Mouse (Mus musculus) gastrocnemius, adult 2 months (tissue): ENCODE data around the gene Samd14. TPM values are rescaled to one million over a fixed set of nuclear protein-coding genes. Genes with fewer than 3 reads are reported as not detected.
A peak's percentile ranks its signal among the peaks of the same experiment; 100 is the strongest.

Source experiments
- DNase-seq: peaks from one replicate; pipeline ENCODE4 v3.0.0; 2022
- H3K27ac ChIP-seq: fragments of 200-600 bp; 2 replicates; pipeline ENCODE4 v1.8.1; 2022; ENCODE audit warnings: mild to moderate bottlenecking
- H3K4me3 ChIP-seq: fragments of 200-600 bp; 2 replicates; pipeline ENCODE4 v1.8.1; 2022; ENCODE audit warnings: mild to moderate bottlenecking, moderate library complexity
- CTCF ChIP-seq: fragments of 200-600 bp; IDR thresholded peaks from 2 replicates; pipeline ENCODE4 v1.8.1; 2022; ENCODE audit warnings: antibody characterized with exemption, mild to moderate bottlenecking, moderate library complexity
- intact Hi-C: fragments of 180-260 bp; cut with DNase I; formaldehyde crosslinking; loops from one replicate; pipeline ENCODE4 v1.15.1; 2025
- total RNA-seq, 2 experiments: library from RNA; stranded (reverse); gene quantifications; 2 replicates each; pipeline ENCODE4 v1.2.3; 2021

Gene Samd14
- total RNA-seq, 2 experiments from 2014 or later, result 0.28 to 0.42 TPM

DNA sequence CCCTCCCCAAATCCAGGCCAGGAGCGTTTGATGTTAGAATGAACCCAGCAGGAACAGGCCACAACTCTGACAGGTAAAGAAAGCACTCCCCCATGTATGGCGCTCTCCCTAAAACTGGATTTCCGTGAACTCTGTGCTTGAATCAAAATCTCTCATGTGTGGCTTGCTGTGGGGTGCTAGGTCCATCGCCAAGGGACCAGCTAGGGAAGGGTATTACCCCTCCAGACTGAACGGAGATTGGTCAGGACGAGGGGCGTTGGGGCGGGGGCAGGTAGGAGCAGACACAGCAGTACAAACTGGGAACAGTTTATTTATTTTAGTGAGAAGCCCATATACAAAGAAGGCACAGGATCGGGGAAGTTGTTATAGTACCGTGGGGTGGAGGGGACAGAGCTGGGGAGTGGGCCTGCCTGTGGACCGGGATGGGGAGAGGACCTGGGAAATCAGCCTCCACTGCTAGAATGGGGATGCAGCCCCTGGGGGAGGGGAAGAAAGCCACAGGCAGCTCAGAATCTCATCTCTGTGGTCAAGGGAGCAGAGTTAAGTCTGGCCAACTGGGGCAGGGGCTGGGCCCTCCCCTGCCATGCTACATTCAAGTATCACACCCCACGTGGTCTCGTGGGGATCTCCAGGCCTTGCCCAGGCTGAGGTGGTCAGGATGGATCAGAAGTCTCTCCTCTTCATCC lies 34.6 kb downstream of the Samd14 start:
- no peak for TF ChIP-seq CTCF
- Histone ChIP-seq H3K27ac (no peak overlapping the region), H3K4me3 (no peak overlapping the region)
- DNase-seq, result peak; percentile 19
- intact Hi-C loops, result loop anchor here (10.0 kb wide), 1 partner anchor 180 kb away; no protein-coding TSS in a partner anchor

DNA sequence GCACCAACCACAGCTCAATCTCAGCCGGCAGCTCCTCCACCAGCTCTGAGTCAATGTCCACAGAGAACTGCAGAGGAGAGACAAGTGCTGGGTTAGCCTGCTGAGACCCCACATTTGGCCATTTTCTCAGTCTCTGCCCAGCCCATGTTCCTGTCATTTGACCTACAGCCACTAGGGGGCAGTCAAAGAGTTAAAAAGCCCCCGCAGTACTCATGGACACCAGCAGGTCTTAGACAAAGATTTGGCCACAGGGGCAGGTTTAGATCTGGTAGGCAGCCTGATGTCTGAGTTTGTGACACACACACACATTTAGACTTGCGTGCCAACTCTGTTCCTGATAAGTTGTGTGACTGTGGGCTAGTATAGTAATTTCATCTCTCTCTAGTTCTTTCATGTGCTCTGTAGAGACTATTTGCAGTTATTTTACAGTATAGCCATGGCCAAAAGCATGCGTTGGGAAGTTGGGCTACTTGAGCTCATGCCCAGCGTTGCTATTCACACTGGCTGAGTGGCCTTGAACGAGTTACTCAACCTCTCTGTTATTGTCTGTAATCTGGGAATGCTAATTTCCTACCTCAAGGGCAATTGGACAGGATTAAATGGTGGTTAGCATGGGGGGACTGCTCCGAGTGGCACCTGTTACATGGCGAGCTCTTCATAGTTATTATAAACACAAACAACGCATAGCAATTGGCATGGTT lies 37.5 kb downstream of the Samd14 start:
- DNase-seq, result peak; percentile 63
- no peak overlapping the region for H3K27ac ChIP-seq
- no peak overlapping the region for H3K4me3 ChIP-seq
- intact Hi-C loops, result loop anchor here (1.0 to 10.0 kb wide), 3 partner anchors 60 to 210 kb away; no protein-coding TSS in a partner anchor
- TF ChIP-seq CTCF, result peak; percentile 99

DNA sequence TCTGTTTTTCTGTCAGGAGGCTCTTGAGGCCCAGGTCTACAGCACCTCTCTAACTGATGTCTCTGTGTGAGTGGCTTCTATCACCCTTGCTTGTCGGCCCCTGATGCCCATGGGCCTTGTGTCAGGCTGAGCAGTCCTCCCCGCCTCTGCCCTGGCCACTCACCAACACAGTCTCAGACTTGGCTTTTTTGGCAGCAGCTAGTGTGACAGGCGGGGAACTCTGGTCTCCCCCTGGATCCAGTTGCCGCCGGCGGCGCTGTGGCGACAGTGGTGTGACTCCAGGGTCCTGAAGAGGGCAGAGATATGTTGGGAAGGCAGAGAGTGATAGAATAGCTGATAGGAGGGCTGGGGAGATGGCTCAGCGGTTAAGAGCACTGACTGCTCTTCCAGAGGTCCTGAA lies 43.4 kb downstream of the Samd14 start:
- DNase-seq, result peak; percentile 38
- Histone ChIP-seq H3K4me3 (no peak overlapping the region), H3K27ac (no peak overlapping the region)
- TF ChIP-seq CTCF, result no peak
- intact Hi-C loops, result no loop called here

DNA sequence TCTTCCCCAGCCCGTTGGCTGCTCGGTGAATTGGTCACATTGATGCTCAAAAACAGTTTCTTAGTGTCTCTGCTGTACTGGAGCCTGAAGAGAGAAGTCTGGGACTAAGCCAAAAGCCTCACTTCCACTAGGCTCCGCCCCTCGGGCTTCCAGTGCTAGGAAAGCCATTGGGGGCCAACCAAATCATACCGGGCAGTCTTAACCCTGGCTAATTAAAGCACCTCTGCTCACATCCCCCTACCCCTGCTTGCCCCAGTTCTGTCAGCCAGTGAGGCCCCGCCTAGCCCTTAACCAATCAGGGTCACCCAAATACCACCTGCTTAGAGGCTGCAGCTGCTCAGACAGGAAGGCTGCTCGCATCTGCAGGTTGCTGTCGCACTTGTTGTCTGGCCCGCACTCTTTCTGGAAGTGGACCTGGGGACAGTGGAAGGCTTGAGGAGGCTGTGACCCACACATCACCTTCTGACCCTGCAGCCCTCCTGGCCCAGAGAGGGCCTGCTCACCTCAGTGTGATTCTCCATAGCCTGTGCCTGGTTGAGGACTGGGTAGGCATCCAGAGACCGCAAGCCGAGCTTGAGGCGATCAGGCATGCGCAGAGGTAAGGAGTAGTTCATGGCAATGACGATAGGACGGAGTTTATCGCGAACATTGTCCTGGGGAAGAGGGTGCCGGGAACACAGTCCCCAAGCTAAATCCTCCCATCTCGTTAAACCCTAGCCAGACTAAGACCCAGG lies 47.3 kb downstream of the Samd14 start:
- Histone ChIP-seq H3K27ac (no peak overlapping the region), H3K4me3 (no peak overlapping the region)
- intact Hi-C loops, result no loop called here
- peak; percentile 14 for DNase-seq
- TF ChIP-seq CTCF, result no peak

DNA sequence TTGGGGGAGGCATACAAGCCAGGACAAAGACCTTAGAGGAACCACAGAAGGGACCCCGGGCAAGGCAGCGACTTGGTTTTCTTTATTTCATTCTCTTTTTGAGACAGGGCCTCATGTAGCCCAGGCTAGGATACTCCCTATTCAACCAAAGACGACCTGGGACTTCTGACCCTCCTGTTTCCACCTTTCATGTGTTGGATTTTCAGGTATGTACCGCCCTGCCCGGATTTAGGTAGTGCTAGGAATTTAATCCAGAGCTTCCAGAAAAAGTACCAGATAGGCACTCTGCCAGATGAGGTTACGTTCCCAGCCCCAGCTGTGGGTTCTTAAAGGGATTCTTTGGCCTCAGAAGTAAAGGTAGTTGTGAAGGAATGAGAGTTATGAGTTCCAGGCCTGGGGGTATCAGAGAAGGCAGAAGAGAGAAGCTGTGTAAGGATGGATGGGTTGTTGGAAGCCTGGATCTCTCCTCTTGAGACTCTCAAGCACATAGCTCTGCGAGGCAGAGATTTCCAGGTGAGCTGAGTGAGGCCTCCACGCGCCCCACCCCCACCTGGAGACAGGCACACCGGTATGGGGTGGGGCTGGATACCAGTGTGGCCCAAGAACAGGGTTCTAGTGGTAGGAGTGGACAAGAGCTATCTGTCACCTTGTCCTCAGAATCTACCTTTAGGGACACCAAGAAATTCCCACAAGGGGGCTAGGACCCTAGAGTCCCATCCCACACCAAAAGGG lies 59.7 kb downstream of the Samd14 start:
- no peak for DNase-seq
- no peak overlapping the region for H3K27ac ChIP-seq
- no peak overlapping the region for H3K4me3 ChIP-seq
- intact Hi-C loops, result no loop called here
- TF ChIP-seq CTCF, result no peak

DNA sequence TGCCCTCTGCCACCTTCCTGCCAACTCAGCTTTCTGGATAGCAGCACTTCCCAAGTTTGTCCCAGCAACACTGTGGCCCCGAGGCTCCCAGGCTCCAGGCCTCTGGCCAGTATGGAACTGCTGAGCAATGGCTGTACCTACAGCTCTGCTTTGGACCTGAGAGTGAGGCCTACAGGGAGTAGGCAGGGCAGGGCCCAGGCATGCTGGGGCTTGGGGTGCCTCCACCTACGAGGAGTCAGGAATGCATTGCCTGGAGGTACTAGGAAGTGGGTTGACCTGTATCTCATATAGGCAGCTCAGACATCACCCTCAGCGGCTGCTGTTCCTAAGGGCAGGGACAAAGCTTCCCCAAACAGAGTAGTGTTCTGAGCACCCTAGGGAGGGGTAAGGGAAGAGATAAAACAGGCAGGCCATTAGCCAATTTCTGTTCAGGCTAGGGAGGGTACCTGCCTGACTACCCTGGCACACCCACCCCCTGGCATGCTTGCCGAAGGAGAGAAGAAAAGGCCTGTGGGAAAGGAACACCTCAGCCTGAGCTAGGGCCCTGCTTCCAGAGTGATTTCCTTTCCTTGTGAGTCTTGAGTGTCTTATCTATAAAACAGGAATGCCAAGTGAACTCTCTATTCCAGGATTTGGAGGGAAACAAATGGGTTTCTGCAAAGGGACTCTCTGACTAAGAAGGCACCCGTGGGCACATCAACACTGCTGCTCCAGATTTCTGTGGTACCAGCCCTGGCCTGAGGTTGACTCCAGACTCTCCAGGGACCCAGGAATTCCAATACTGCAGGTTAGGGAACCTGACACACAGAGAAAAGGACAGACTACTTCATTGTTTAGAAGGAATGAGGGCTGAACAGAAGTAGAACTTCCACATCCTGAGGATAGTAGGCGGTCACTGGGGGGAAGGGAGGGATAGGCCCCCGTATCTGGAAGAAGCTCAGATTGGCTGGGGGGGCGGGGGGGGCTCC lies 60.7 kb downstream of the Samd14 start:
- no peak for TF ChIP-seq CTCF
- peak overlapping the region; percentile 6; the same call in 1 of the 2 replicates for H3K27ac ChIP-seq
- no peak overlapping the region for H3K4me3 ChIP-seq
- no peak for DNase-seq
- intact Hi-C loops, result no loop called here

DNA sequence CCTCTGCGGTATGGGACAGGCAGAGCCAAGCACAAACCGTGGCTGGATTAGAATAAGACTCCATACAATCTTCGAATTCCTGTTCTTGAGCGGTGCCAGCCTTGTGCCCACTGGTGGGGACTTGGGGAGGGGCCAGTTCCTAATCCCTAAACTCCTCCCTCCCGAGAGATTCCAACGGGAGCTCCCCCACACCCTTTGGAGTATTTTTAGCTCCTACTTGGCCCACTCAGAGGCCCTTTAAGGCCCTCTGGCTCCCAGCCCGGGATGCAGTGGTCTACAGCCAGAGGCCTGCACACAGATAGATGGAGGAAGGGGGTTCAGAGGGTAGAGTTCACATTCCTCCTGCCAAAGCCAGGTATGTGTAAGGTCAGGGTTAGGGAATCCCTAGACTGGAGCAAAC lies 61.6 kb downstream of the Samd14 start:
- TF ChIP-seq CTCF, result no peak
- peak; percentile 66 for DNase-seq

DNA sequence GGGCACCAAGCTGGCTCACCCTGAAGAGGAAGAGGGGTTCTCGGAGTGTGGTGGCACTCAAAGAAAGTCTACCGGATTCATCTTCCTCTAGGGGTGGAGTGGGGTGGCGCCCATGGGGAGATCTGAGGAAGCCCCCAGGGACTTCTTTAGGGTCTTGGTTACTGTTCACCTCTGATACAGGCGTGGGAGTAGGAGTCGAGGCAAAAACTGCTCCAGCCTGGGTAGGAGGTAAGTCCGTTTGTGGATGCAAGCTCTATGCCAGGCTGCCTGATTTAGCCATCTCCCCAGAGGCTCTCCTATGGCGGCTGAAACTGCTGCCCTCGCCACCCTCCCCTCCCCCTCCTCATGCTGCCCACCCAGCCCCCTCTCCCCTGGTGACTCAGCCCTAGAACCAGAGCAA lies 62.5 kb downstream of the Samd14 start:
- H3K27ac ChIP-seq, result peak overlapping the region; percentile 53; the same call in 1 of the 2 replicates
- H3K4me3 ChIP-seq, result no peak overlapping the region
- intact Hi-C loops, result no loop called here
- no peak for TF ChIP-seq CTCF
- no peak for DNase-seq

More for the DNA sequence above, 61.6 kb downstream of the Samd14 start:
- intact Hi-C loops, result no loop called here
- H3K4me3 ChIP-seq, result peak overlapping the region; percentile 7
- H3K27ac ChIP-seq, result peak overlapping the region; percentile 51; the same call in 1 of the 2 replicates

DNA sequence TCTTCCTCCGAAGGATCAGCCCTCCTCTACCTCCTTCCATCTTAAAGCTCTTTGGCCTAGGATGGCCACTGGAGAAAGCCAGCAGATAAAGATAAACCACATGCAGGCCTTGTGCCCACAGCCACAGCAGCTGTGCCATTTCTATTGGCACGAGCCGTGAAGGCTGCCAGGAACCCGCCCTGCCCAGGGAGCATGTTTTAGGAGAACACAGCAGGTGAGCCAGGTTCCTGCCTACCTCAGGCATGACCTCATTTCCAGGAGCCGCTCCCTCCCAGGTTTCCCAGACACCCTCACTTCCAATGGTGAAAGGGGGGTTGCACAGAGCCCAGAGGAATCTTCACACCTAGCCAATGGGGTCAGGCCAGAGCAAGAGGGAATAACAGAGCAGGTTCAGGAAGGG lies 63.1 kb downstream of the Samd14 start:
- intact Hi-C loops, result no loop called here
- H3K27ac ChIP-seq, result peak overlapping the region; percentile 53
- peak; percentile 70 for DNase-seq
- TF ChIP-seq CTCF, result no peak
- no peak overlapping the region for H3K4me3 ChIP-seq

DNA sequence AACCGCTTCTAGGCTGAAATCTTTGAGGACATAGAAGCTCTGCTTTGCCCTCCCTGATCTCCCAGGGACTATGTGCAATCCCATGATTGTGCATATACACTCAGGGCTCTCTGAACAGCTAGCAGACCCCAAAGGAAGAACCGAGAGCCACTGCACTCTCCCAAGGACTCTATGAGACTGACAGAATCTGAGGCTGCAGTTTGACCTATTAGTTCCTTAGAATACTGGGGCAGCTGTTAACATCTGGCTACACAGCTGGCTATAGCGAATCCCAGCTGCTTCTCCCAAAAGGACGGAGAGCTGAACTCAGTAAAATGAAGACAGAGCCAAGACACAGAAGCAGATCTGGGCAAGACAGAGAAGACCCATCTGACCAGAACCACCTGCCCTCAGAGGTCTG lies 64.2 kb downstream of the Samd14 start:
- no peak for TF ChIP-seq CTCF
- intact Hi-C loops, result no loop called here
- no peak overlapping the region for H3K4me3 ChIP-seq
- no peak overlapping the region for H3K27ac ChIP-seq
- DNase-seq, result no peak

DNA sequence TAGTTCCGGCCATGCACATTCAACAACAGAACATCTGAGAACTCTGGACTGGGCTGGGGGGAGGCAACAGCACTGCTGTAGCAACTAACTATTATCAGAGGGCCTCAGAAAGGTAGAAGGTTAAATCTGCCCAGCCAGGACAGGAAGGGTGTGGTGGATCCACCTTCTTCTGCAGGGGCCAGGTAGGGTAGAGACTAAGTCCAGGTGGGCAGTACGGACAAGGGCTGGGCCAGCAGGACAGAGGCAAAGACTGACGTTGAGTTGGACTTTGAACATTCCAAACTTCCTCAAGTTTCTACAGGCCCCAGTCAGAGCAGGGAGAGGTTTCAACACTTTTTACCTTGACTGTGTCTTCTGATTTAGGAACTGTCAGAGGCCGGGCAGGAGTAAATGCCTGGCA lies 65.0 kb downstream of the Samd14 start:
- intact Hi-C loops, result no loop called here
- peak overlapping the region; percentile 76 for H3K4me3 ChIP-seq
- no peak for TF ChIP-seq CTCF
- H3K27ac ChIP-seq, result no peak overlapping the region
- no peak for DNase-seq
